Mouse (Mus musculus) naive thymus-derived CD4-positive, alpha-beta T cell, adult 2 months (primary cell): ENCODE data around the gene Gm37240.

Experiments used
- DNase-seq: peaks from one replicate; pipeline ENCODE4 v3.0.0-alpha.2; 2011; ENCODE audit warnings: low read depth

Gene Gm37240

DNA sequence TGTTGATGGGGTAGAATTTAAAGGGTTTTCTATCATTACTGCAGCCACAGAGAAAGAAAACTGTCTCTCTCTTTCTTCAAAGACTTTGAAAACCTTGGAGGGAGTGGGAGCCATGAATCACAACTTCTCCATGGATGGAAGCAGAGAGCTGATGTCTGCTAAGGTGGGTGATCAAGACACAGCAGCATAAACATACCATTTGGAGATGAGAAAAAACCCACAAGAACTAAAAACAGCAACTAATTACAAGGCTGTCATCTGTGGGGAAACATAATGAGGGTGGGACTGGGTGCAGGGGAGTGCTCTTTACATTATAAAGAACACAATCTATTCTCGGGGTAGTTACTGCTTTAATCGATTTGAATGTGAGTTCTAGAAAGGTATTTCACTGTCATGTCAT is 622.4 kb downstream of the Gm37240 start:
- no peak for DNase-seq

DNA sequence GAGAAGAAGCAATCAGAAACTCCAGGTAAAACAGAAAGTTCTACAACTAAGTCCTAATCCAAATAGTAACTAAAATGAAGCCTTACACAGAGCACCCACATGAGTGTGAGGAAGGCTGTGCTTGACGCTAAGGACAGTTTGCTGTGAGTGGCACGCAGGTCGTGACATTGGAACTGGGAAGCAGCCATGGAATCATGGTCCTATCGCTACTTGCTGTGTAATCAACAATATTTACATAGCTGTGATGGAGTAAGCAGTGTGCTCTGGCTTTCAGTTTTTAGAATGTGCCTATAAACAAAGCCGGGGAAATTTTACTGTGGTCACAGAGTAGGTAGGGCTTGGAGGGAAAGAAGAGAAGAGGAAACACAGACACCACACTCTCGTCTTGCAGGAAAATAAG is 622.8 kb downstream of the Gm37240 start:
- DNase-seq: no peak

DNA sequence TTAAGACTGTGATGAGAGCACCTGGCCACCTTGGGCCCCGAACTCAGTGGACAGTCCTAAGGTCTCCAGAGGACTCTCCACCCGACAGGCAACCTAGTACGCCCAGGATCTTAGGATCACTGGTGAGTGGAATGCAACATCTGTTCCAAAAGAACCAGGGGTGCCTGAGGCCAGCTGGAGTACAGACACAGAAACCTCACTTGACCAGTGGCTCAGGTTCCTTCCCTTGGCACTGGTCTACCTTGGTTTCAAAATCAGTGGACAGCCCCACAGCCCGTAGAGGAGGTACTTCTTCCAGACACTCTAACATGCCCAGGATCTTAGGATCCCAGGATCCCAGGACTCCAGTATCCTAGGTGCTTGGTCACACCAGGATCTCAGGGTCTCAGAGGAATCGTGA is 632.8 kb downstream of the Gm37240 start:
- DNase-seq: no peak

DNA sequence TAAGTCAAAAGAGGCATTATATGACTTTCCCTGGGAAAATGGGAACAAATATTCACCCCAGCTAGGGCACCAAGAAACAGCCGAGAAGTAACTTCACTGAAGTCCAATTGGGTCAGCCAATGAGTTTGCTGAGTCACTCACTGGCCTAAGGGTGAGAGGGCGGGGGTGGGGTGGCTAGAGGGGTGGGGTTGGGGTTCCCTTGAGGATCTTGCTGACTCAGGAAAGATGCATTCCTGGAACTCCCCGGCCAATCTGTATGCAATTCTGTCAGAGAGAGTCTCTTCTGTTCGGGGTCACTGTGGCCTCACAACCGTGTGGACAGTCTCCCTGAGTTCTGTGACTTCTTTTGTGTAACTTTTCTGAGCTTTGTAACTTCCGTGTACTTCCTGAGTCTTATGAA is 635.7 kb downstream of the Gm37240 start:
- no peak for DNase-seq

DNA sequence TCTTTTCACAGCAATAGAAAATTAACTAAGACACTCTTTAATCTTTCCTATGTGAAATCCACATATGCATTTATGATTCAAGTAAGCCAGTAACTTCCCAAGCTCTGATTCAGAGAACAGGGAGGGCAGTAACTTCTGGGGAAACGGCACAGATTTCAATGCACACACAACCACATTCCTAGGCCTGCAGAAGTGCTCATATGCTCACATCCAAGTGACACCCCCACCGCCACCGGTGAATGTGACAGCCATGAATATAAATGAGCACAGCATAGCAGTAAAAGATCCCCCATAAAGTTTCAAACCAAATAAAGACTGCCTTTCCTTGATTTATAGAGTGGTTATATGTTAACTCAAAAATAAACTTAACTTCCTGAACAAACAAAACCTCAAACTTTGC is 641.2 kb downstream of the Gm37240 start:
- no peak for DNase-seq

DNA sequence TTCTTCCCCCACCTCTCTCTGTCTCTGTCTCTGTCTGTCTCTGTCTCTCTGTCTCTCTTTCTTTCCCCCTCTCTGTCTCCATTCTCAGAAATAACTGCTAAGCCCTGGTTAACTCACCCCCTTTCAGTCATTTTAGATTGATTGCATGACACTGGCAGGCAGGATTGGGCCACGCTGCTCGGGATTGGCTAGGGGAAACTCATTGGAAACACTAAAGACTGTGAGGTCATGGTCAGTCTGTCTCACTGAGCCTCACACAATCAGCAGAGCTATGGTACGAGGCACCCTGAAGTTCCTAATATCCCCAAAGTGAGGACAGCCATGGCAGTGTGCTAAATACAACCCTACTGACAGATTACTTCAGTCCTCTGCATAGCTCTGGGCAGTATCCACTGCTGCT is 650.8 kb downstream of the Gm37240 start:
- DNase-seq: no peak

DNA sequence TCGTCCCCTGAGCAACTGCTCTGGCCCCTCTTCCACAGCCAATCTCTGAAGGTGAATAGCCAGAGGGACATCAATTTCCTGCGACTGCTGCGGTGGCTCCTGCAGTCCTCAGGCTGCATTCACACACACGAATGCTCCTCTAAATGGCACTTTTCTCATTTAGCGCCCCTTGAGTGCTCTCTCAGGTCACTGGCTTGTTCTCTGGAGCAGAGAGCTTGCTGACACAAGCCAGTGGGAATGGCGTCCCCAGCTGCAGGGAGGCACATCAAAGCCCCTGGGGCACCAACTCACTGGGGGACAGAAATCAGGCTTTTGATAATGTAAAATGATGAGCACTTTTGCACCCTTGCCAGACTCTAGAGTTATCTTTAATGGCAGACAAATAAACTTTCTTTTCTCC is 654.5 kb downstream of the Gm37240 start:
- no peak for DNase-seq

DNA sequence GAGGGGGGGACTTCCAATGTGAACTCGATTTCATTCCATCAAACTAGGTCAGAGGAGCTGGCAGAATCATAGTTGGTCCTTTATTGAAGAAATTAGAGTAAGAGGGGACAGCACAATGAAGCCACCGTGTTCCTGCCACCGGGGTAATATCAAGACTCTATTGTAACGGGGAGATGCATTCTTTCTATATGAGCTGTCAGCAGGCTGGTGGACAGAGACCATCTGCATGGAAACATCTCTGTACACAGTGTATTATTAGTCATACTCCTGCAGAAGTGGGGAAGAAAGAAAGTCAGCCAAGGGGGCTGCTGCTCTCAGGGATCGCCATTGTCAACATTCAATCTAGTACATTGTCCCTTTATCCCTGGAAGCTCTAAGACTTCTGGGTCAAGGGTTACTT is 665.3 kb downstream of the Gm37240 start:
- no peak for DNase-seq

DNA sequence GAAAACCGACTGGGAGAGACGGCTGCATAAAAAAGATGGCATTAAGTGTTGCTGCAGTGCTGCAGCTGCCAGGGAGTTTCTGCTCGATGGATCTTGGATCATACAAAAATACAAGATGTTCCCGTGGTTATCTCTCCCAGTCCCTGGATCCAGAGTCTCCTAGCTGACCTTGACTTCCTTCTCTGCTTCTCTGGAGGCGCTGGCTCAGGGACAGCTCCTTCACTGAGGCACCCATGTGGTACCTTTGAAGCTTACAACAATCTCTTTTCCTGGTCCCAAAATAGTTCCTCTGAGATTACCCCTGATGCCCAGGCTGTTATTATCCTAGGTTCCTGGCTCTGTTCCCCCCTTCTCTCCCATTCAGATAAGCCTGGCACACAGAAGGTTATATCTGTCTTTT is 672.4 kb downstream of the Gm37240 start:
- no peak for DNase-seq

DNA sequence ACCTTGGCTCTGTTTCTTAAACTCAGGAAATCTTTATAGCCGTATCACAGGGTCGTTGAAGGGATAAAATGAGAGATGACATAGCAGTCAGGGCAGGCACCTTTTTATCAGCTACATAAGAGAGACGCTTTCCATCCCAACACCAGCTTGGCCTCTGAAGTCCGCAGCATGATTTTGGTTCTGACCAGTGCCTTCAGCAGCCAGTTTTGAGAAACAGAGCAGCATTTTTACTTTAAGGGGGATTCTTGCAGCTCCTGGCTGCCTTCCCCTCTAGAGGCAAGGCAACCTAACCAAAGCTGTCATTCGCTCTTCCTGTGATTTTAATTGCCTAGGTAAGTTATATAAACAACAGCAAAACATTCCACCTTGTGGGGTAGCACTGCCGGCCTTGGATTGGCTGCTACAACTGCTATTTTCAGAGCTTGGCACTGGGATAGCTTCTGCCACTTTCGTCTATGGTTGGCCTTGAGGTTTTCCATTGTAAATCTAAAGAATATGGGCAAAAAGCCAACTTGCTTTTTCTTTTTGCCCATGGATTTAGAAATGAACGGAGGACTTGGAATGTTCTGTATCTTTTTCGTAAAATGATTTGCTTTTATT is 674.5 kb downstream of the Gm37240 start:
- no peak for DNase-seq

DNA sequence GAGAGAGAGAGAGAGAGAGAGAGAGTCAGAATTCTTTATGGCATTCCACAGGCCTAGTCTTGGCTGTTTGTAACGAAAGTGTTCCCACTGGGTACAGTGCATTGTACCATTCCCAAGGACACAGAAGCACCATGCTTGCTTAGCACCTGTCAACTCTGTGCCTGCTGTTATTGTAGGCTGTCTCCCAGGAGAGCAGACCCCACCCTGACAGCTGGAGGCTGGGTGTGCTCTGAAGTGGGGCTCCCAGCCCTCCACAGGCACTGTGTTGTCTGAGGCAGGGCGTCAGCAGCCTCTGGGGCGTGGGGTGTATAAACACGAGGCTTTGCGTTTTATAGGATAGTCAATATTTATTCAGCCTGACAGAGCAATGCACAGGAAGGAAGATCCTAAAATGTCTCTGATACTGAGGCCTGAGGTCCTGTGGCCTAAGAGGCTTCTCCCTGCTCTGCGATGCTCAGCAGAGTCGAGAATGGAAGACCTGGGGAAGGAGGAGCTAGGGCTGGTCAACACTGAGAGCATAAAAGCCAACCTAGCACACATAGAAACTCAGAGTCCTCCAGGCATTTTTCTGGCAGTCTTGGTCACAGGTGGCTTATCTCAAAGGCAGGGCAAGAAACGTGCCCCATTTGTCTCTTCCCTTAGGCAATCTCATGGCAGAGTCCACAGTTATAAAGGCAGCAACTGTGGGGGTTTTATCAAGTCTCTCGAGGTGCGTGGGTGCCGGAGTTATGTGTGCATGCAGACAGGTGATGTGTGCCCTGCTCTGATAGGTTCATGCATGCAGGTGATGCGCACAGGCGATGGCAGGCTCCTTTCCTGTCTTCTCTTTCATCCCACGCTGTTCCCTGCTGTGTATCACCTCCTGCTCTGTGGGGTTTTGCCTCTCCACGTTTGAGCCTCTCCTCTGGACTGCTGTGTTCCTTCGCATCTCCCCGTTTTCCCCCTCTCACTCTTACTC is 677.2 kb downstream of the Gm37240 start:
- no peak for DNase-seq

DNA sequence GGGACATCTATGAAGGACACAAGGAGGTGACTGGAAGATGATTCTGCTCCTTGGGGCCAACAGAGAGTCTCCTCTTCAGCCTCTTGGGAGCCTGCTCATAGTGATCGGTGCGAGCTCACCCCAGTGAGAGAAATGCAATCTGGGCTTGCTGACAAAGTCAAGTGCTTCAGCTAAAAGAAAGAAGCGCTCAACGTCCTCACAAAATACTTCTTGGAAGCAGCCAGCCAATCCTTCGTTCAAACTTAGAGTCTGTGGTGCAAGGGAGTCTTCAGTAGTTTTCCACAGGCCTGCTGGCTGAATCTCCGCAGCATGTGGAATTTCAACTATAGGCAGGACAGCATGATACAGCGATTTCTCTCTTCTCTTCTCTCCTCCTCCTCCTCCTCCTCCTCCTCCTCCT is 680.8 kb downstream of the Gm37240 start:
- DNase-seq: no peak

DNA sequence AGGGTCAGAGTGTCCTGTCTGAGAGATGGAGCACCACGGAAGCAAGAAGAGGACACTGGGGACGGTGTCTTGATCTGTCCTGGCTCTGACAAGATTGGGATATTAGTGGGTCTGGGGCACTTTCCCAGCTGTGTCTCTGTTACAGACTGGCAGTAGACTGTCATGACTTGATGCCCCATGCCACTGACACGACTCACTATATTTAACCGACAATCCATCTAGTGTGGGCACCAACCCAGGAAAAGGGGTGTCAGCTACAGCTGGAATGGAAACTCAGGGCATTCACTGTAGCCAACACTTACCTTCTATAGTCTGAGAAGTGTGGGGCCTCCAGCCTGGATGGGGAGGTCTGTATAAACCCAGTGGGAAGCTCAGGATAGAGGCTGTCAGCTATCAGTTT is 681.4 kb downstream of the Gm37240 start:
- no peak for DNase-seq

DNA sequence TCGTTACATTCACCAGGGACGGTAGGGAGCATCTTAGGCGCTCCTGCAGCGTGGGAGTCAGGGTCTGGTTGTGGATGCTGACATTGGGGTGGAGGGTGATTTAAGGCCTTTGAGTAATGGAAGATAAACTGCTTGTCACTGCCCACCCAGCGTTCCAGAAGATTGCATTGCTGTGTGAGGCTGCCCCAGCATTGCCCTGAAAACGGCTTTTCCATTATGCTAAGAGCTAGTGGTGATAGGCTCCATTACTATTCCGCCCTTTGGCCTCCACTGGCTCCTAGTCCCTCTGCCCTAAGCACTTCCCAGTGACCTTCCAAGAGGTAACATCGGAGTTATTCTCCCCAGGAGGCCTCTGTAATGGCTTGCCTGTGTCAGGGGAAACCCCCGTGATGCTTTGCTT is 683.7 kb downstream of the Gm37240 start:
- DNase-seq: no peak

DNA sequence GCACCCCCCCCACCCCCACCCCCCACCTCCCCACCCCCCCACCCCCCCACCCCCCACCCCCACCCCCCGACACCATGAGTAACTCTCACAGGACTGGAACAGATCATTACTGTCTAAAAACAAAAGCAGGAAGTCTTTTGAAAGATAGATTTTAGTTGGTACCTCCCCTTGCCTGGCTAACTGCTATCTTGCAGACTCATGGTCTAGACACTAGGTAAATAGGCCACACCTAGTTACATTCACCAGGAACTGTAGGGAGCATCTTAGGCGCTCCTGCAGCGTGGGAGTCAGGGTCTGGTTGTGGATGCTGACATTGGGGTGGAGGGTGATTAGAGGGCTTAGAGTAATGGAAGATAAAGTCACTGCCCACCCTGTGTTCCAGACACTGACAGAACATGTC is 684.6 kb downstream of the Gm37240 start:
- no peak for DNase-seq

DNA sequence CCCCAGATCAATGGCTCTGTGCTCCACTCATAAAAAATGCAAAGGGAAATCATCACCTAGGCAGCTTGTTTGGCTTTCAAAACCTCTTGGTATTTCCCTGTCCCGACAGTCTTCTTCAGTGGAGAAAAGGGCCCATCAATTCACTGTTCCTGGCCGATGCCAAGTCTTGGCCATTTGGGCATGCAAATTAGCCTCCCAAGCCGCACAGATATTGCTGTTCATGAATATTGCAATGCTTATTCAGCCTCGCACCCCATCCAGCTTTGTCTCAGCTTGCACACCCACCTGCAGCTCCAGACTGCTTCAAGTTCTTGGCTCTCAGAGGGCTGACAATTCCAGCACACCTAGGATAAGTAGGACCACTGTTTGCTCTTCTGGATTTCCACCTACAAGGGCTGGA is 685.5 kb downstream of the Gm37240 start:
- no peak for DNase-seq

DNA sequence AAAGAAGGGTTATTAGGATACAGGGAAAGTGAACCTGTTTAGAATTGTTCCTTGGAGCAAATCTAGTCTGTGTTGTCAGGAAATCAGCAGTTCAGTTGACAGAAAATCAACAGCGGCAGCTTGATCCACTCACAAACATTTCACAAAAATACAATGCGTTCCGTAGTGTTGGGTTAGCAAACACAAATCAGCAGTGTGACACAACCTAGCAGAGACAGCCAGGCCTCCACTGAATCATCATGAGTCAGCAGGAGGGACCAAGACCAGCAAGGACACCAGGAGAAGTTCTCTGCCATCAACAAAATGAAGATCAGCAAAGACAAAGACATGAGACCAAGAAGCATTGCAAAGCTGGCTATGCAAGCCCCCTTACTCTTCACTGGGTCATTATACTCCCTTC is 688.8 kb downstream of the Gm37240 start:
- no peak for DNase-seq

DNA sequence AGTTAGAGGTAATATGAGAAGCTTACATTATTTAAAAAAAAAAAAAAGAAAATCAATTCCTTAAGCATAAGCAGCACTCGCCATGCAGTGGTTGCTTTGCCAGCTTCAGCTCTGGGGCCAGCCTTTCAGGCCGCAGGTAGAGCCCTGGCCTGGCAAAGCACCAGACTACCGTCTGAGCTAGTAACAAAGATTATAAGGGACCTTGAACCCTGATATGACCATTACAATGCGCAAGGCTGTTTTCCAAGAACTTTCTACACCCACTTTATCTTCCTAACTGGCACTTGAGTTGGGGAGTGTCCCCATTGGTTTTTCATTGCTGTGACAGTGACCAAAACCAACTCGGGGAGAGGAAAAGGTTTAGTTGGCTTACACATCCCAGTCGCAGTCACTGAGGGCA is 690.2 kb downstream of the Gm37240 start:
- DNase-seq: no peak

DNA sequence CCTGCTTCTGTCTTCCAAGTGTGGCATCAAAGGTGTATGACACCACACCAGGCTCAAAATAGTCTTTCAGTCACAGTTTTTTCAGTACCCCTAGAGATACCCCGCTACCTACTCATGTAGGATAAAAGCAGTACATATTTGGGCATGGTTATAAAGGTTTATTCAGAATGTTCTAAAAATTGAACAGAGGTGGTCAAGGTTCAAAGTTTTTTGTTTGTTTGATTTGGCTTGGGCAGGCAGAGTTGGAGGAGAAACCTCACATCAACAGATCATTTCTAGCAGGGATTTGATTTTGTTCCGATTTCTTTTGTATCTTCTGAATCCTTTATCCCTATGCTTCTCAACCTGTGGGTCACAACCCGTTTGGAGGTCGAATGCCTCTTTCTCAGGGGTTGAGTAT is 690.7 kb downstream of the Gm37240 start:
- no peak for DNase-seq

DNA sequence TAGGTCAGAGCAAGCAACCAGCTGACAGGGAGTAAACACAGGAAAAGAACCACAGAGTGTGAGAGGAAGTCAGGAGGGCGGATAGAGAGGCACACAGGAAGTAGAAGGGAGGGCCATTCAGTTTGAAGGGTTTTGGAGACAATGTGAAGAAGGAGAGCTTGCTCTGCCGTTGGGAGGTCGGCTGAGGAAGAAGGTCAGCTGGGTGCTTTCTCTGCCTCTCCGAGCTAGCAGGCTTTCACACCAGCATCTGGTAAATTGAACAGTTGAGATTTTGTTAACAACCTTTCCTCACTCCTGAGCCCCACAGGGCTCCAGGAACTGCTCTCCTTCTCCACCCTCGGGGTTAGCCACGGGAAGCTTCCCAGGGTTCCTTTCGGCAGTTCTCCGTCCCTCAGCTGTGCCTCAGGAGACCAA is 692.2 kb downstream of the Gm37240 start:
- DNase-seq: peak; percentile 68

DNA sequence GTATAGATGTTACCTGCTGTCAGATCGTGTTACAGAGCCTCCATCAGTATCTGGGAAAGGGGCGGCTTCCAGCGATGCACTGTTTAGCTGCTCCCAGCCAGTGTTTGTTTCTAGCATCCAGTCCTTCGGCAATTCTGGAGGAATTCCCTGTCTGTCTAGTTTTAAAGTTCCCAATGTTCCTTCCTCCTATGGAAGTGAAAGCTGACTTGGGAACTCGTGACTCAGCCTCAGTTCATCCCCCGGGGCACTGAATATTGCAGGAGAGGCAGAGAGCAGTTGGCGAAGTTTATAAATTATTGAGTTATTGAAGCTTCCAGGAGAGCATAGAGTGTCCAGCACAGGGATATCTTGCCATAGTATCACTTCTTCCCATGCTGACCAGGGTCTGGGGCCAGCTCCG is 697.5 kb downstream of the Gm37240 start:
- no peak for DNase-seq

DNA sequence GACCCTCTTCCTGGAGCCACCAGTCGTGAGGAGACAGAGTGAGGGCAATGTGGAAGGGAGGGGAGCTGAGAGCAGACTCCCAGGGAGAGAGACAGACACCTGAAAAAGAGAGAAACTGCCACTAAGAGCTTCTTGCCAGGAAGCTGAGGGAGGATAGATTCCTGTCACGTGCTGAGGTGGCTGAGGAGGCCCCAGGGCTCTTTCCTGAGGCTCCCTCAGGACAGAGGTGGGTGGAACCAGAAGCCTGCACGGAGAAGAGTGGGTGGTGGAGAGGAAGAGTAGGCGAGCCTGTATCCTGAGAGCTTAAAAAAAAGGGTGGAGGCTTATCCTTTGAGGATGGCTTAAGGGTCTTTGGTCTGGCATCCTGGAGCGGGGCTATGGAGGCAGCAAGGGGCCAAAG is 699.0 kb downstream of the Gm37240 start:
- peak; percentile 26 for DNase-seq

DNA sequence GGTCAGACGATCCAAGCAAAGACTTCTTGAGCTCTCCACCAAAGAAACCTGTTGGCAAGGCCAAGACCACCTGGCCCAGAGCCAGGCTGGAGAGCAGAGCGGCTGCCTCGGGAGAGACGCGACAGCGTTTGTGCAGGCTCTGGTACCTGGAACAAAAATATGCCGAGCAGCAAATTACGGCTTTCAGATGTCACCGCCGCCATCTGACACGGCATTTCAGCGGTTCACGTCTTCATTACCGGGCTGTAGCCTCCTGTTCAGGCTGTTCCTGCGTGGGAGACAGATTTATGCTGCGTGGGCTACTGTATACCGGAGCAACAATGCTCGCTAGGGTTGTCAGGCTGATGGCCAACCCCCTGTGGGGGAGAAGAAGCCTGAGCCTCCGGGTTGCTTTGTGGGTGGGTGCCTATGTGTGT is 700.6 kb downstream of the Gm37240 start:
- DNase-seq: no peak

DNA sequence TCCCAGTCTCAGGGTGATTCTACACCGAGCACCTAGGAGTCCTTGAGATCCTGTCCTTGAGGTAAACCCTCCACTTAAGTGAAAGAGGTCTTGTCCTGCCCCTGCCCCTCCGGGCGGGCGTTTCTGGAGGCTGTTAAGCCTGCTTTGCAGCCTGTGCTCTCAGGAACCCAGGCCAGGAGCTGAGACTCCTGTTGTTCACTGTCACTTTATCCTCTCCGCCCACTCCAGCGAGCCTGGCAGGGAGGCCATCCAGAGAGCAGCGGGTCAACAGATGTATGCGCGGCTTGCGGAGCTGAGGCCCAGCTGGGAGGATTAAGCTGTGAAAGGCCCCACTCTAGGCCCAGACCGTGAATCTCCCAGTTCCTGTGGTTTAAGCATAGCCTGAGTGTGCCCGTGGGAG is 701.5 kb downstream of the Gm37240 start:
- no peak for DNase-seq
